ENCODE assay signal across 13 mouse cellular contexts in genomic region chr3:32471098-32471497, GRCm38 (mm10). TPM values are rescaled to one million over a fixed set of nuclear protein-coding genes. Genes with fewer than 3 reads are reported as not detected.
DNase-seq lines count a peak whose midpoint lies in the region; ATAC-seq and TF ChIP-seq lines count a peak whose summit lies in the region.
"Had no signal": no experiment of that assay in that cellular context is flagged by ENCODE, and none has a peak within 500 bp of the region (broad histone marks: within the 10 kb centered on the region; RNA-seq: fewer than 3 reads in every experiment).

No protein-coding gene starts in this region.

- no peaks in the 10 kb centered on the region for H3K4me1 ChIP-seq in forebrain, postnatal 0 days (ENCODE audit: insufficient read depth)
- H3K4me1 ChIP-seq in forebrain, embryonic 14.5 days (ENCODE audit: control insufficient read depth, insufficient read depth, low read length): no peaks in the 10 kb centered on the region
- 0 out of 2 replicates have a peak, but pooled peaks cover 3% of the 10 kb centered on the region for H3K4me1 ChIP-seq in stomach, embryonic 14.5 days (ENCODE audit: control insufficient read depth, insufficient read depth, low read length)
- H3K4me1 ChIP-seq in stomach, postnatal 0 days (replicated peaks; ENCODE audit: control insufficient read depth, insufficient read depth): peaks cover 3% of the 10 kb centered on the region; the same call in 1 of the 2 replicates
- 0 out of 2 replicates have a peak, but pooled peaks cover 6% of the 10 kb centered on the region for H3K4me1 ChIP-seq in lung, embryonic 15.5 days
- H3K4me1 ChIP-seq: liver, embryonic 15.5 days had no signal

- no peak overlapping the region for H3K27ac ChIP-seq in forebrain, postnatal 0 days (ENCODE audit: low read depth, low read length)
- H3K27ac ChIP-seq in forebrain, embryonic 14.5 days (ENCODE audit: low read depth, low read length): no peak overlapping the region
- H3K27ac ChIP-seq in stomach, embryonic 14.5 days (ENCODE audit: low read length): no peak overlapping the region
- H3K27ac ChIP-seq in stomach, postnatal 0 days (replicated peaks): no peak overlapping the region
- no peak overlapping the region for H3K27ac ChIP-seq in lung, embryonic 15.5 days
- H3K27ac ChIP-seq: hindbrain, embryonic 13.5 days; liver, embryonic 15.5 days; neural tube, embryonic 13.5 days had no signal

- H3K4me2 ChIP-seq in forebrain, postnatal 0 days (ENCODE audit: low read depth): no peak overlapping the region
- no peak overlapping the region for H3K4me2 ChIP-seq in forebrain, embryonic 14.5 days (ENCODE audit: low read length)
- no peak overlapping the region for H3K4me2 ChIP-seq in stomach, embryonic 14.5 days (replicated peaks; ENCODE audit: low read depth, low read length)
- no peak overlapping the region for H3K4me2 ChIP-seq in stomach, postnatal 0 days (replicated peaks; ENCODE audit: low read depth)
- H3K4me2 ChIP-seq in lung, embryonic 15.5 days: no peak overlapping the region
- H3K4me2 ChIP-seq: hindbrain, embryonic 13.5 days; liver, embryonic 15.5 days; neural tube, embryonic 13.5 days had no signal

- no peak overlapping the region for H3K9ac ChIP-seq in forebrain, postnatal 0 days
- no peak overlapping the region for H3K9ac ChIP-seq in forebrain, embryonic 14.5 days (ENCODE audit: low read length)
- H3K9ac ChIP-seq in stomach, embryonic 14.5 days (replicated peaks; ENCODE audit: low read depth, low read length): no peak overlapping the region
- no peak overlapping the region for H3K9ac ChIP-seq in stomach, postnatal 0 days (ENCODE audit: low read length)
- no peak overlapping the region for H3K9ac ChIP-seq in lung, embryonic 15.5 days
- H3K9ac ChIP-seq: hindbrain, embryonic 13.5 days; liver, embryonic 15.5 days; neural tube, embryonic 13.5 days had no signal

- no peak for DNase-seq in forebrain, postnatal 0 days
- no peak for DNase-seq in forebrain, embryonic 14.5 days (ENCODE audit: low spot score)
- no peak for DNase-seq in stomach, postnatal 0 days (ENCODE audit: low spot score)
- no peak for DNase-seq in embryo, embryonic 10 days (ENCODE audit: low spot score)
- no peak for DNase-seq in natural killer cell, adult 2 months (ENCODE audit: low spot score in 2 of 2)
- DNase-seq in cerebellum, postnatal 25 days: no peak
- DNase-seq: cerebellum, adult 18-20 months had no signal

- H3K9me3 ChIP-seq in forebrain, postnatal 0 days (ENCODE audit: low read length): no peaks in the 10 kb centered on the region
- no peaks in the 10 kb centered on the region for H3K9me3 ChIP-seq in forebrain, embryonic 14.5 days (replicated peaks; ENCODE audit: control insufficient read depth, low read length)
- H3K9me3 ChIP-seq in stomach, embryonic 14.5 days (ENCODE audit: control insufficient read depth, low read depth, low read length): no peaks in the 10 kb centered on the region
- H3K9me3 ChIP-seq in stomach, postnatal 0 days (ENCODE audit: control insufficient read depth, low read length): no peaks in the 10 kb centered on the region
- no peaks in the 10 kb centered on the region for H3K9me3 ChIP-seq in lung, embryonic 15.5 days
- H3K9me3 ChIP-seq: hindbrain, embryonic 13.5 days; liver, embryonic 15.5 days; neural tube, embryonic 13.5 days had no signal

- ATAC-seq in forebrain, postnatal 0 days: peak; percentile 43
- ATAC-seq in forebrain, embryonic 14.5 days: no peak
- 0 out of 2 replicates have a peak, but pooled peaks have one; percentile 51 for ATAC-seq in stomach, embryonic 14.5 days (ENCODE audit: insufficient number of reproducible peaks, insufficient read depth, low FRiP score, low read depth)
- no peak for ATAC-seq in stomach, postnatal 0 days (ENCODE audit: low FRiP score, low TSS enrichment)
- ATAC-seq in lung, embryonic 15.5 days (ENCODE audit: borderline replicate concordance, extremely low read depth, low FRiP score, low TSS enrichment): peak; percentile 73

- TF ChIP-seq EP300 in stomach, postnatal 0 days (optimal IDR thresholded peaks at IDR 0.05): no peak

- H3K27me3 ChIP-seq in forebrain, postnatal 0 days (ENCODE audit: insufficient read depth, low read length): no peaks in the 10 kb centered on the region
- H3K27me3 ChIP-seq in forebrain, embryonic 14.5 days (replicated peaks; ENCODE audit: control insufficient read depth, insufficient read depth, low read length): no peaks in the 10 kb centered on the region
- no peaks in the 10 kb centered on the region for H3K27me3 ChIP-seq in stomach, embryonic 14.5 days (ENCODE audit: control insufficient read depth, insufficient read depth, low read length)
- H3K27me3 ChIP-seq in stomach, postnatal 0 days (ENCODE audit: control insufficient read depth, insufficient read depth, low read length): no peaks in the 10 kb centered on the region
- no peaks in the 10 kb centered on the region for H3K27me3 ChIP-seq in lung, embryonic 15.5 days
- H3K27me3 ChIP-seq: hindbrain, embryonic 13.5 days; liver, embryonic 15.5 days; neural tube, embryonic 13.5 days had no signal

- H3K36me3 ChIP-seq in forebrain, postnatal 0 days (ENCODE audit: insufficient read depth): no peaks in the 10 kb centered on the region
- no peaks in the 10 kb centered on the region for H3K36me3 ChIP-seq in forebrain, embryonic 14.5 days (ENCODE audit: control insufficient read depth, insufficient read depth, low read length)
- no peaks in the 10 kb centered on the region; the same call in 1 of the 2 replicates for H3K36me3 ChIP-seq in stomach, embryonic 14.5 days (ENCODE audit: control insufficient read depth, insufficient read depth, low read length)
- H3K36me3 ChIP-seq in stomach, postnatal 0 days (ENCODE audit: control insufficient read depth, insufficient read depth, low read length): no peaks in the 10 kb centered on the region
- no peaks in the 10 kb centered on the region for H3K36me3 ChIP-seq in lung, embryonic 15.5 days
- H3K36me3 ChIP-seq: liver, embryonic 15.5 days had no signal

- no peak for TF ChIP-seq CTCF in forebrain, postnatal 0 days (IDR thresholded peaks at IDR 0.05; ENCODE audit: low read depth)
- no peak for TF ChIP-seq CTCF in stomach, postnatal 0 days (IDR thresholded peaks at IDR 0.05; ENCODE audit: low read depth)

- no peak overlapping the region for H3K4me3 ChIP-seq in forebrain, postnatal 0 days (ENCODE audit: low read depth, low read length)
- no peak overlapping the region for H3K4me3 ChIP-seq in forebrain, embryonic 14.5 days (ENCODE audit: low read depth, low read length)
- no peak overlapping the region for H3K4me3 ChIP-seq in stomach, embryonic 14.5 days (ENCODE audit: low read depth, low read length)
- H3K4me3 ChIP-seq in stomach, postnatal 0 days (ENCODE audit: low read depth, low read length): no peak overlapping the region
- no peak overlapping the region for H3K4me3 ChIP-seq in lung, embryonic 15.5 days
- H3K4me3 ChIP-seq: erythroblast, embryonic 14.5 days; hindbrain, embryonic 13.5 days; liver, embryonic 15.5 days; neural tube, embryonic 13.5 days had no signal

- WGBS in forebrain, postnatal 0 days: 71% methylated on average over 6 of the region's 6 CpGs
- WGBS in forebrain, embryonic 14.5 days: 76% methylated on average over 6 of the region's 6 CpGs
- 60% methylated on average over 6 of the region's 6 CpGs for WGBS in stomach, embryonic 14.5 days
- WGBS in stomach, postnatal 0 days: 40% methylated on average over 6 of the region's 6 CpGs
- WGBS in lung, embryonic 15.5 days: 34% methylated on average over 6 of the region's 6 CpGs

RNA-seq across cellular contexts. Expression of gene Kcnmb3, which starts 20.9 kb away (rescaled TPM):
- not detected in 2 replicates for total RNA-seq in forebrain, postnatal 0 days (2014; rRNA removed)
- polyA plus RNA-seq in forebrain, postnatal 0 days (2015; fragmentation: Nextera tagmentation; extraction: Ambion mirVana): not detected in 2 replicates
- not detected in 2 replicates for polyA plus RNA-seq in forebrain, embryonic 14.5 days (2014; fragmentation: Nextera tagmentation; extraction: Ambion mirVana)
- polyA plus RNA-seq in stomach, embryonic 14.5 days (2014; fragmentation: Nextera tagmentation; extraction: Ambion mirVana): 0.20 TPM in 1 of 2 replicates, not detected in the other
- polyA plus RNA-seq in stomach, postnatal 0 days (2015; fragmentation: Nextera tagmentation; extraction: Ambion mirVana): 0.05 TPM in 2 replicates
- polyA plus RNA-seq in lung, embryonic 15.5 days (2015; fragmentation: Nextera tagmentation; extraction: Ambion mirVana): 0.09 TPM in 1 of 2 replicates, not detected in the other
- polyA plus RNA-seq: erythroblast, embryonic 14.5 days; hindbrain, embryonic 13.5 days; liver, embryonic 15.5 days had no signal

RNA-seq across cellular contexts. Expression of gene Zfp639, which starts 39.0 kb away (rescaled TPM):
- total RNA-seq in forebrain, postnatal 0 days (2014; rRNA removed): 74.2 and 80.8 TPM in 2 replicates
- 42.2 and 42.6 TPM in 2 replicates for polyA plus RNA-seq in forebrain, postnatal 0 days (2015; fragmentation: Nextera tagmentation; extraction: Ambion mirVana)
- 43.6 and 49.0 TPM in 2 replicates for polyA plus RNA-seq in forebrain, embryonic 14.5 days (2014; fragmentation: Nextera tagmentation; extraction: Ambion mirVana)
- polyA plus RNA-seq in stomach, embryonic 14.5 days (2014; fragmentation: Nextera tagmentation; extraction: Ambion mirVana): 39.8 and 46.5 TPM in 2 replicates
- polyA plus RNA-seq in stomach, postnatal 0 days (2015; fragmentation: Nextera tagmentation; extraction: Ambion mirVana): 23.7 and 23.9 TPM in 2 replicates
- 38.0 and 38.6 TPM in 2 replicates for polyA plus RNA-seq in lung, embryonic 15.5 days (2015; fragmentation: Nextera tagmentation; extraction: Ambion mirVana)

RNA-seq across cellular contexts. Expression of gene Mfn1, which starts 58.2 kb away (rescaled TPM):
- total RNA-seq in forebrain, postnatal 0 days (2014; rRNA removed): 28.4 and 52.6 TPM in 2 replicates
- polyA plus RNA-seq in forebrain, postnatal 0 days (2015; fragmentation: Nextera tagmentation; extraction: Ambion mirVana): 17.8 and 30.1 TPM in 2 replicates
- 25.0 and 27.5 TPM in 2 replicates for polyA plus RNA-seq in forebrain, embryonic 14.5 days (2014; fragmentation: Nextera tagmentation; extraction: Ambion mirVana)
- 30.3 and 37.9 TPM in 2 replicates for polyA plus RNA-seq in stomach, embryonic 14.5 days (2014; fragmentation: Nextera tagmentation; extraction: Ambion mirVana)
- 18.3 and 22.3 TPM in 2 replicates for polyA plus RNA-seq in stomach, postnatal 0 days (2015; fragmentation: Nextera tagmentation; extraction: Ambion mirVana)
- 22.9 and 36.1 TPM in 2 replicates for polyA plus RNA-seq in lung, embryonic 15.5 days (2015; fragmentation: Nextera tagmentation; extraction: Ambion mirVana)

Comparison
In these comparisons a context has a peak if more than half of its experiments do, and no peak if none do; other contexts are left out.
1. ATAC-seq: peak in forebrain, postnatal 0 days (single experiment), stomach, embryonic 14.5 days (single experiment) and lung, embryonic 15.5 days (single experiment); none in forebrain, embryonic 14.5 days (single experiment) and stomach, postnatal 0 days (single experiment).